Mouse (Mus musculus): ENCODE measurements at regions not wholly inside any gene's neighbourhood (a gene's known extent, or its start where the extent isn't known, plus 50 kb on each side); places are given as distances from the start of the nearest gene placed in this dataset.

GRCm38 (mm10) chr15:36348348-36348747 lies 659.2 kb downstream of the Zfp706 start:
- DNase-seq (ENCODE audit: extremely low read depth, low read depth, low spot score), result no peak

DNA sequence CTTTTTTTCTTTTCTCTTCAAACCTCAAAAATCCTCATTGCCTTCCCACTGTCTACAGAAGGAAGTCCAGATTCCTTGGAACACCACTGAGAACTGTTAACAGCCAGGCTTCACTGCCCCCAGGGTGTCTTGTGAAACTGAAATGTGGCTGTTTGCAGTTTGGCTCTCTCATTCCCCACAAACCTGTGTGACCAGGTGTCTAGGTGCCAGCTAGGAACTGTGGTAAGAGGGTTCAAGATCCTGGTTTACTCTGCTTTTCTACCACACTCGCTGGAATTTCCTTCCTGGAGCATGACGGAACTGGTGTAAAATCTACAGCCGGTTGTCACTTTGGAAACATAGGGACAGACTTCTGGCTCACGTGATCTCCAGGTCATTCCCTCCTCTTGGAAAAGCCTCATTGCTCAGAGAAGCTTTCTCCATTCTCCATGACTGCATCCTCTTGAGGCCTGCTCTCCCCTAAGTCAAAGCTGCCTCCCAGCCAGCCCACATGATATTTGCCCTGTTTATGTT lies 660.2 kb downstream of the Zfp706 start:
- DNase-seq (ENCODE audit: extremely low read depth, low read depth, low spot score), result peak; percentile 93

- no peak for DNase-seq (ENCODE audit: extremely low read depth, low read depth, low spot score)
These were observed 661.4 kb downstream of the Zfp706 start for GRCm38 (mm10) chr15:36346126-36346525.

- no peak for DNase-seq (ENCODE audit: extremely low read depth, low read depth, low spot score)
These were observed 662.2 kb downstream of the Zfp706 start for GRCm38 (mm10) chr15:36345413-36345812.

DNA sequence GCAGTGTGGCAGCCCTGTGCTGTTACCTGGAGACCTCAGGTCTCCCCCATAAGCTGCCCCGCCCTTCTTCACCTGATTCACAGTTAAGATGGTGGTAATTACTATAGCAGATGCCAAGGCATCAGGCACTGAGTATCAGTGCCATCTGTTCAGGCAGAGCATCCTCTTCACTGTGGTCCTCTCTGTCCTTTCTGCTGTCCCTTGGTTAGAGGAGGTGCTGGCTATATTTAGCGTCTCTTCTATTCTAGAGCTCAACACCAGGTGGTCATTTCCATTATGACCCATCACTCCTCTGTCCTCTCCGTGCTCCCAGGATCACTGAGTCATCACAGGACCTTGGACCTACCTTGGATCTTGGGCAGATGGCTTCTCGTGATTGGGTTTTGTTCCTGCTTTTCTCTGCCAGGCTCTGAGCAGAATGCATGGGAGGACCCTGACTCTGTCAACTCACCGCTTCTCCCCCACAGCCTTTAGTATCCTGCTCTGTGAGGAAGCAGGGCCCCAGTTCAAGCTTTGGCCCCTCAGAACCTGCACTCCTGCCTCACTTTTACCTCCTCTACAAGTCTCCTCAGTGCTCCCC lies 667.5 kb downstream of the Zfp706 start:
- DNase-seq (ENCODE audit: extremely low read depth, low read depth, low spot score), result no peak

DNA sequence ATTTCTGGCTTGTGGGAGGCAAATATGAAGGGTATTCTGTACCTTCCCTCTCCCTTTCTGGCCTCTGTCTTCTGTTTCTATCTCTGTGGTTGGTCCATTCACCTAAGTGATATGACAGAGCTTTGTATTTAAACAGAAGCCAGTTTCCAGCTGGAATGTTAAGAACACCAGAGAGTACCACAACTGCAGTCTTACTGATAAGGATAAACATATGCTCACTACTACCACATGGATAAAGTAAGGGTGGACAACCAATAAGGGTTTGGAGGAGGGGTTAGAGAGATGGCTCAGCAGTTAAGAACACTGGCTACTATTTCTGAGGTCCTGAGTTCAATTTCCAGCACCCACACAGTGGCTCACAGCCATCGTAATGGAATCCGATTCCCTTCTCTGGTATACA lies 668.8 kb downstream of the Zfp706 start:
- DNase-seq (ENCODE audit: extremely low read depth, low read depth, low spot score), result no peak

DNA sequence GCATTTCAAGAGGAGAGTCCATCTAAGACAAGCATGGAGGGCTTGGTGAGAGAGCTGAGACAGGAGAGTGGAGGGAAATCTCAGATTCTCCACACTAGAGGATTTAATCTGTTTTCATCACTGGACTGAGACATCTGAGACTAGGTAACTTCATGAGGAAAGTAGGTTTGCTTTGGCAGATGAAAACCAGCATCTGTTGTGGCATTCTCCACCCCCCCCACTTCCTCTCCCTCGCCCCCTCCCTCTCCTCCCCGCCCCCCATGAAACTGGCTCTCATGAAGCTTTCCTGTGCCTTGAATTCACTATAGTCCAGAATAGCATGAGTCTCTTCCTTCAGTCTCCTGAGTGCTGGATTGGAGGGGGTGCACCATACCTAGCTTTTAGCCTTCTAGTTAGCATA lies 670.7 kb downstream of the Zfp706 start:
- DNase-seq (ENCODE audit: extremely low read depth, low read depth, low spot score), result no peak

DNA sequence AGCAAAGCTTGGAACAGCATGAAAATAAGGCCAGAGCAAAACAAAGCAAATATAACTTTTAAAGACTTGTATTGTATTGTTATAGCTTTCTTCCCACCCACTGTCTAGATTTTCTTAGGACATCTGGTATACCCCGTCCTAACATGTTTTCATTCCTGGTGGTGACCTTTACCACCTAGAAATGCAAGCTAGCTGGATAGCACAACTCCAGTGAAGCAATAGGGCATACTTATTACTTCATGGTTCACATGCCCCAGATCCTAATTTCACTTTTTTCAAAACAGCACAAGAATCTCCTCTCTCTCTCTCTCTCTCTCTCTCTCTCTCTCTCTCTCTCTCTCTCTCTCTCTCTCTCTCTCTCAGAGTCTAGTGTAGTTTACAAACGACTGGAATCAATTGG lies 672.5 kb downstream of the Zfp706 start:
- no peak for DNase-seq (ENCODE audit: extremely low read depth, low read depth, low spot score)

DNA sequence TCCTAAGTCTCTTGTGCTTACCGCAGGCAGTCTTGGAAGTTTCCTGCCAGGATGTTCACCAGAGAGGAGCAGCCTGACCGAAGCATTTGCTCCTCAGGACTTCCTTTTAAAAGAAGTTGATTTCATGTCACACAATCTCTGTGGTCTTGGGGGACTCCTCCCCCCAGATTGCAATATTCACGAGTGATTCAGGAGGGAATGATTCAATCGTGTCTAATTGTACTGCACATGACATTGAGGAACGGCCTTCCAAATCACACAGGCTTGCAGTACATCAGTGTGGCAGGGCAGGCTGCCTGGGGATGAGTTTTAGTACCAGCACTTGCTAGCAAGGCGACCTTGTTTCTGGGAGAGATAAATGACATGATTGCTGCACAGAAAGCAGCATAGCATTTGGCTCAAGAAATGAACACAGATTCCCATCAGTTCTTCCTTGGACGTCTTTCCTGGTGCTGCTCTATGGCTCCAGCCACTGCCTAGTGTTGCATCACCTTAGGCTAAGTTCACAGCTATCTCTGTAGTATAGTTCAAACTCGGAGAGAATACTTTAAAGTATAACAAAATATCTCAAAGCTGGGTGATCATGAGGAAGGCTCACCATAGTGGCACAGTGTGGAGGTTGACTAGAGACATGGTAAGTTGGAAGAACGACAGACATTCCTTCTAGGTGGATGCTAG lies 673.0 kb downstream of the Zfp706 start:
- DNase-seq (ENCODE audit: extremely low read depth, low read depth, low spot score), result no peak

DNA sequence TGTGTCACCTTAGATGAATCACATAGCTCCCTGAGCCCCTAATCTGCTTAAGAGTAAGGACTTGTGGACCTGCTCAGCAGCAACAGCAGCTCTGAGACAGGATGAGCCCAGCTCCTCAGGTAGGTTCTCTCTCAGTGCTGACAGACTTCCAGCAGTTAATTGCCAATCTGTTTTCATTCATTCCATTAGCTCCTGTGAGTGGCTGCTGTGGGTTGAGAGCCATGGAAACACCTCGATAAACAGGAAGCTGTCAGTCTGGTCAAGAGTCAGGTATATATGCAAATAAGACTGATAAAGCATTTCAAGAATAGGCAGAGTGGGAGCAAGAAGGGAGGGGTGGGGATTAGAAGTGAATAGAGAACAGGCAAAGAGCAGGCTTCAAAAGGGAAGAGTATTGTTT lies 673.7 kb downstream of the Zfp706 start:
- DNase-seq (ENCODE audit: extremely low read depth, low read depth, low spot score), result no peak

- DNase-seq (ENCODE audit: extremely low read depth, low read depth, low spot score), result no peak
These were observed 674.3 kb downstream of the Zfp706 start for GRCm38 (mm10) chr15:36333265-36333664.
